Mouse (Mus musculus): Measurements from ENCODE around the gene Pik3ap1.

GRCm38 (mm10) chr19:41275588-41275987 is 109.3 kb downstream of the Pik3ap1 start:
- TF ChIP-seq CTCF (IDR thresholded peaks at IDR 0.05; ENCODE audit: low read depth, low read length), result no peak
- TF ChIP-seq GATA1 (IDR thresholded peaks at IDR 0.05; ENCODE audit: borderline replicate concordance, low read length), result no peak
- no peak for TF ChIP-seq POLR2AphosphoS5 (IDR thresholded peaks at IDR 0.05; ENCODE audit: insufficient replicate concordance, low read depth, low read length)
